Mouse (Mus musculus) lung, postnatal 25 days (tissue): ENCODE measurements around the gene Grip1.

ENCODE experiments used
- DNase-seq: peaks from one replicate; pipeline ENCODE4 v3.0.0; 2022; ENCODE audit warnings: low spot score

Gene Grip1

GRCm38 (mm10) chr10:120136020-120136562, 682.5 kb downstream of the Grip1 start:
- DNase-seq, result no peak
